Mouse (Mus musculus): Measurements from ENCODE around the gene Jup. TPM values are rescaled to one million over a fixed set of nuclear protein-coding genes. Genes with fewer than 3 reads are reported as not detected.
"Not testable (repeated sequence)": the region's sequence is repeated elsewhere in the genome, so short reads cannot be mapped to it uniquely, and the experiment has no call there.

Jup gene
- polyA plus RNA-seq, 1 experiment from 2014 or later: 26.7 TPM

DNA sequence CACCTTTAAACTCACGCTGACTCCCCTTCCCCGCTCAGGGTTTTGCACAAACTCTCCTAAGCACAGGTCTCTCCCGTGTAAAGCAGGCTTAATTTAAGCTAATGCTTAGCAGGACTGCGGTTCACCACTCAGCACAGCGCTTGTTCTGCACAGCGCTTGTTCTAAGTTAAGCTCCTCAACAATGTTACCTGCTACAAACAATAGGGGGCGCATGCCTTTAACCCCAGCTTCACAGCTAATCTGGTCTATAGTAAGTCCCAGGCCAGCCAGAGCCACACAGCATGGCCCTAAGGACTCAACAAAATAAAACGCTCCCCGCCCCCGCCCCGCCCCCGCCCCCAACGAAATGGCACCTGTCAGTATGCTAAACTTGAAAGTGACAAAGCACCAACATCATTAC, 36.5 kb downstream of the Jup start:
- H3K27me3 ChIP-seq (ENCODE audit: control insufficient read depth, insufficient read depth, low read length): peaks cover 11% of the 10 kb centered on the region; the same call in 1 of the 2 replicates
- H3K9me3 ChIP-seq (ENCODE audit: control insufficient read depth, low read length); H3K4me2 ChIP-seq (replicated peaks; ENCODE audit: low read depth, low read length); H3K27ac ChIP-seq (ENCODE audit: low read depth, low read length); H3K4me3 ChIP-seq (ENCODE audit: low read depth, low read length); H3K4me1 ChIP-seq (replicated peaks; ENCODE audit: control insufficient read depth, insufficient read depth, low read length); H3K36me3 ChIP-seq (ENCODE audit: control insufficient read depth, insufficient read depth, low read length); DNase-seq (ENCODE audit: low spot score); H3K9ac ChIP-seq (ENCODE audit: low read depth, low read length); ATAC-seq (ENCODE audit: low FRiP score): not testable (repeated sequence)
- no CpG with 5 or more reads among the region's 13 CpGs for WGBS

DNA sequence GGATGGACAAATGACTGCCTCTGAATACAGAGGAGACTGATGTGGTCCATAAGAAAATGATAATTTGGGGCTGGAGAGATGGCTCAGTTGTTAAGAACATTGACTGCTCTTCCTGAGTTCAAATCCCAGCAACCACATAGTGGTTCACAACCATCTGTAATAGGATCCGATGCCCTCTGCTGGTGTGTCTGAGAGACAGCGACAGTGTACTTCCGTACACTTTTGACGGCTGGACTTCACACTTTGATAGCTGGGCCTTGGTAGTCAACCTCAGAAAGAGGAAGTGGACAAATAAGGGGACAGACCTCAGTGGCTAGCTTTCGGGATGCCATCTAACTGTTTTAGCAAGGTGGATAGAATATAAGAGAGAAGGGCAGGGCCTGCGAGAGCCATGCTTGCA, 37.4 kb downstream of the Jup start:
- Histone ChIP-seq H3K4me3 (ENCODE audit: low read depth, low read length) (no peak overlapping the region), H3K9ac (ENCODE audit: low read depth, low read length) (no peak overlapping the region), H3K36me3 (ENCODE audit: control insufficient read depth, insufficient read depth, low read length) (no peaks in the 10 kb centered on the region), H3K27me3 (ENCODE audit: control insufficient read depth, insufficient read depth, low read length) (peaks cover 13% of the 10 kb centered on the region; the same call in 1 of the 2 replicates), H3K9me3 (ENCODE audit: control insufficient read depth, low read length) (no peaks in the 10 kb centered on the region), H3K4me2 (replicated peaks; ENCODE audit: low read depth, low read length) (no peak overlapping the region), H3K4me1 (replicated peaks; ENCODE audit: control insufficient read depth, insufficient read depth, low read length) (no peaks in the 10 kb centered on the region; the same call in 1 of the 2 replicates), H3K27ac (ENCODE audit: low read depth, low read length) (no peak overlapping the region)
- ATAC-seq (ENCODE audit: low FRiP score) (no peak), DNase-seq (ENCODE audit: low spot score) (no peak)
- WGBS: 86% methylated on average over 6 of the region's 6 CpGs

GRCm38 (mm10) chr11:100357408-100357807, 40.2 kb downstream of the Jup start:
- DNase-seq (ENCODE audit: low spot score) (no peak), ATAC-seq (ENCODE audit: low FRiP score) (no peak)
- no peak overlapping the region for H3K4me3 ChIP-seq (ENCODE audit: low read depth, low read length)
- no peaks in the 10 kb centered on the region for H3K36me3 ChIP-seq (ENCODE audit: control insufficient read depth, insufficient read depth, low read length)
- H3K9ac ChIP-seq (ENCODE audit: low read depth, low read length): no peak overlapping the region
- H3K9me3 ChIP-seq (ENCODE audit: control insufficient read depth, low read length): no peaks in the 10 kb centered on the region
- H3K4me1 ChIP-seq (replicated peaks; ENCODE audit: control insufficient read depth, insufficient read depth, low read length): no peaks in the 10 kb centered on the region; the same call in 1 of the 2 replicates
- H3K27ac ChIP-seq (ENCODE audit: low read depth, low read length): no peak overlapping the region
- peaks cover 18% of the 10 kb centered on the region; the same call in 1 of the 2 replicates for H3K27me3 ChIP-seq (ENCODE audit: control insufficient read depth, insufficient read depth, low read length)
- H3K4me2 ChIP-seq (replicated peaks; ENCODE audit: low read depth, low read length): no peak overlapping the region
- WGBS: 61% methylated on average over 5 of the region's 5 CpGs

DNA sequence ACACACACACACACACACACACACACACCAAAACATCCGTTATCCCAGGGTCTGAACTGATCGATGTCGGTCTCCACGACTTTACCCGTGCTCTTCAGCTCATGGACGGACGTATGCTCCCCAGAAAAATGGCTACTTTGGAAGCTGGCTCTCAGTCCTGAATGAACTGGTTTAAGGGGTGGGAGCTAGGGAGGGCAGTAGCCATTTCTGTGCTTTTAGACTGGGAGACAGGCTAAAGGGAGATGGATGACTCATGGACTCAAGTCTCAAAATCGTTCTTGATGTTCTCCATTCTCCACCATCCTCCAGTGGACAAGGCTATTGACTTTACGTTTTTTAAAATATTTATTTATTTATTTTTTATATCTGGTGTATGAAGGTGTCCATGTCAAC, 40.7 kb downstream of the Jup start:
- Histone ChIP-seq H3K9ac (ENCODE audit: low read depth, low read length) (peak overlapping the region; percentile 11; the same call in 1 of the 2 replicates), H3K4me1 (replicated peaks; ENCODE audit: control insufficient read depth, insufficient read depth, low read length) (no peaks in the 10 kb centered on the region; the same call in 1 of the 2 replicates), H3K27me3 (ENCODE audit: control insufficient read depth, insufficient read depth, low read length) (peaks cover 18% of the 10 kb centered on the region; the same call in 1 of the 2 replicates), H3K4me3 (ENCODE audit: low read depth, low read length) (peak overlapping the region; percentile 79), H3K4me2 (replicated peaks; ENCODE audit: low read depth, low read length) (peak overlapping the region; percentile 98), H3K36me3 (ENCODE audit: control insufficient read depth, insufficient read depth, low read length) (no peaks in the 10 kb centered on the region), H3K27ac (ENCODE audit: low read depth, low read length) (no peak overlapping the region), H3K9me3 (ENCODE audit: control insufficient read depth, low read length) (no peaks in the 10 kb centered on the region)
- ATAC-seq (ENCODE audit: low FRiP score): no peak
- DNase-seq (ENCODE audit: low spot score): peak; percentile 35
- 17% methylated on average over 9 of the region's 9 CpGs for WGBS

GRCm38 (mm10) chr11:100355972-100356818, 41.4 kb downstream of the Jup start, which contains the start of gene Hap1:
Gene Hap1 (minus strand): TSS chr11:100356128.
- Histone ChIP-seq H3K4me1 (replicated peaks; ENCODE audit: control insufficient read depth, insufficient read depth, low read length) (no peaks in the 10 kb centered on the region; the same call in 1 of the 2 replicates), H3K36me3 (ENCODE audit: control insufficient read depth, insufficient read depth, low read length) (no peaks in the 10 kb centered on the region), H3K9me3 (ENCODE audit: control insufficient read depth, low read length) (no peaks in the 10 kb centered on the region), H3K27me3 (ENCODE audit: control insufficient read depth, insufficient read depth, low read length) (peaks cover 18% of the 10 kb centered on the region; the same call in 1 of the 2 replicates), H3K27ac (ENCODE audit: low read depth, low read length) (no peak within 1 kb of the TSS), H3K4me3 (ENCODE audit: low read depth, low read length) (peak within 1 kb of the TSS; percentile 79), H3K9ac (ENCODE audit: low read depth, low read length) (peak within 1 kb of the TSS; percentile 71), H3K4me2 (replicated peaks; ENCODE audit: low read depth, low read length) (peak within 1 kb of the TSS; percentile 98)
- ATAC-seq (ENCODE audit: low FRiP score) (peak; percentile 79), DNase-seq (ENCODE audit: low spot score) (peak; percentile 88)
- WGBS: 2% methylated on average over 48 of the region's 49 CpGs

DNA sequence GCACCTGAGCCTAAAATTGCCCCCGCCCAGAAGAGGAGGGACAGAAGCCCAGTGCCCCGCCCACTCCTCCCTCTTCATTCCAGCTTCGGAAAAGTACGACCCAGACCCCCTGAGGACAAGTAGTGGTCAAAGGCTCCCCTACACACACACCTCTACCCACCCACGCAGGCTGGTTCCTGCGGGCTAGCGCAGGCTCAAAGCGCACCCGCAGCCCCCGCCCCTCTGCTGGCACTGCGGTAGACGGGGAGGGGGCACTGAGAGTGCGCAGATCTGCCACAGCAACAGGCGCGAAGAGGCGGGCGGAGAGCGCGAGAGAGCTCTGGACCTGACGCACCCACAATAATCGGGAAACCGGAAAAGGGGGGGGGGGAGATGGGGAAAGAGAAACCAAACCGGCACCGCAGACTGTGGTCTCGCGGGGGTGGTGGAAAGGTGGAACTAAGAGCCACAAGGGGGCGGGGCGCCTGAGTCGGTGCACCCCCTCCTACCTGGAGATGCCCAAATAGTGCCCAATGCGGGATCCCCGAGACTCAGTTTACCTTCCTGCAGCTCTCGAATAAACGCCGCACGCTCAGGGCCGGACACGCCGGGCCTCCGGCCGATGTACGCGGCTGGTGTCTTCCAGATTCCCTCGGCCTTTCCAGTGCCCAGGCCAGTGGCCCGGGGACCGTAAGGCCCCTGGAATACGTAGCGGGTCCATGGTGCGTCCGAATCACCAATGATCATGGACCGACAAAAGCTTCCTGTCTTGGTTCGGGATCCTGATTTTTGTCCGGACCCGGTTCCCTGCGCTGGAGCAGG, 42.2 kb downstream of the Jup start:
- no peaks in the 10 kb centered on the region for H3K9me3 ChIP-seq (ENCODE audit: control insufficient read depth, low read length)
- H3K27me3 ChIP-seq (ENCODE audit: control insufficient read depth, insufficient read depth, low read length): peaks cover 16% of the 10 kb centered on the region; the same call in 1 of the 2 replicates
- H3K4me3 ChIP-seq (ENCODE audit: low read depth, low read length): peak overlapping the region; percentile 79
- H3K9ac ChIP-seq (ENCODE audit: low read depth, low read length): peak overlapping the region; percentile 71
- H3K27ac ChIP-seq (ENCODE audit: low read depth, low read length): no peak overlapping the region
- under 1% methylated on average over 53 of the region's 54 CpGs for WGBS
- no peaks in the 10 kb centered on the region for H3K36me3 ChIP-seq (ENCODE audit: control insufficient read depth, insufficient read depth, low read length)
- ATAC-seq (ENCODE audit: low FRiP score) (peak; percentile 38), DNase-seq (ENCODE audit: low spot score) (peak; percentile 51)
- no peaks in the 10 kb centered on the region; the same call in 1 of the 2 replicates for H3K4me1 ChIP-seq (replicated peaks; ENCODE audit: control insufficient read depth, insufficient read depth, low read length)
- peak overlapping the region; percentile 98 for H3K4me2 ChIP-seq (replicated peaks; ENCODE audit: low read depth, low read length)

DNA sequence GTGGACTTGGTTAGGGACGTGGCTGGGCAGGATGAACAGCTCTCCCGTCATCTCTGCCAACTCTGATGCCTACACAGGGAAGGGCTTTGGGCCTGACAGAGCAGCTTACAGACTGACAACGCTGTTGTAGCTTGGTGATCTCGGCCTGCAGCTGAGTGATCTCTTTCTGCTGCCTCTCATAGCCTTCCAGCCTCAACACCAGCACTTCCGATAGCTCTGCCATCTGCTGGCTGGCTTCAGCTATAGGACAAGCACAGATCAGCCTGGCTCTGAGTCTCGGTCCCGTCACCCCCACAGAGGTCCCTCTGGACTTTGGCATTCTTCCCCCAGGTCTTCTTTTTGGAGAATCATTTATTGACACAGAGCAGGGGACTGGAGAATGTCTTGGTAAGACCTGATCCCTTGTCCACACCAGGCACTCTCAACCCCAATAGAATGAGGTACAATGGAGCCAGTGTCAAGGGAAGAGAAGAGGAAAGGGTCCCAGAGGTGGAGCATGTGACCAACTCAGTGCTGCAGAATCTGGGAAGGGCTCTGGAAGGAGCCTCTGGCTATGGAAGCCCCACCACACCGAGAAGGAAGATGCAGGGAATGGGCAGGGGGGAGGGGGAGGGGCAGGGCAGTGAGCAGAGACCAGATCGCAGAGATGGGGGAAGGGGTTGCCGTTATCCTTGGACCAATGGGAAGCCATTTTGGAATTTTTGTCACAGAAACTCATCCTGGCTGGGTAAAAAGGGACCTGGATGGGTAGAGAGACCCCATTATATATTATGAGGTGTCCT, 45.3 kb downstream of the Jup start:
- peaks cover 11% of the 10 kb centered on the region; the same call in 1 of the 2 replicates for H3K27me3 ChIP-seq (ENCODE audit: control insufficient read depth, insufficient read depth, low read length)
- no peak overlapping the region for H3K4me3 ChIP-seq (ENCODE audit: low read depth, low read length)
- no peak for ATAC-seq (ENCODE audit: low FRiP score)
- no peaks in the 10 kb centered on the region for H3K36me3 ChIP-seq (ENCODE audit: control insufficient read depth, insufficient read depth, low read length)
- peak; percentile 40 for DNase-seq (ENCODE audit: low spot score)
- peak overlapping the region; percentile 31; the same call in 1 of the 2 replicates for H3K9ac ChIP-seq (ENCODE audit: low read depth, low read length)
- H3K4me2 ChIP-seq (replicated peaks; ENCODE audit: low read depth, low read length): no peak overlapping the region
- 37% methylated on average over 10 of the region's 10 CpGs for WGBS
- H3K4me1 ChIP-seq (replicated peaks; ENCODE audit: control insufficient read depth, insufficient read depth, low read length): no peaks in the 10 kb centered on the region; the same call in 1 of the 2 replicates
- H3K27ac ChIP-seq (ENCODE audit: low read depth, low read length): no peak overlapping the region
- no peaks in the 10 kb centered on the region for H3K9me3 ChIP-seq (ENCODE audit: control insufficient read depth, low read length)

GRCm38 (mm10) chr11:100344269-100344668, 53.3 kb downstream of the Jup start:
- Histone ChIP-seq H3K4me2 (replicated peaks; ENCODE audit: low read depth, low read length) (no peak overlapping the region), H3K27ac (ENCODE audit: low read depth, low read length) (no peak overlapping the region), H3K9me3 (ENCODE audit: control insufficient read depth, low read length) (no peaks in the 10 kb centered on the region), H3K9ac (ENCODE audit: low read depth, low read length) (no peak overlapping the region), H3K4me3 (ENCODE audit: low read depth, low read length) (no peak overlapping the region), H3K27me3 (ENCODE audit: control insufficient read depth, insufficient read depth, low read length) (no peaks in the 10 kb centered on the region), H3K36me3 (ENCODE audit: control insufficient read depth, insufficient read depth, low read length) (no peaks in the 10 kb centered on the region), H3K4me1 (replicated peaks; ENCODE audit: control insufficient read depth, insufficient read depth, low read length) (no peaks in the 10 kb centered on the region)
- DNase-seq (ENCODE audit: low spot score): no peak
- no peak for ATAC-seq (ENCODE audit: low FRiP score)
- WGBS: 91% methylated on average over 10 of the region's 10 CpGs
